Mouse (Mus musculus) v-Abl transformed pro-B cells (cell line): Measurements from ENCODE around the gene Nme4.

ENCODE experiments used
- in situ Hi-C, 2 experiments: fragments of 400-800 bp; cut with MboI; formaldehyde crosslinking; loops; one replicate each; pipeline ENCODE4 v1.15.1; 2025; ENCODE audit not compliant: unreplicated experiment in 2 of 2

The Nme4 gene

GRCm38 (mm10) chr17:26115205-26115898 is 19.9 kb upstream of the Nme4 start:
- in situ Hi-C loops = loop anchor here in 1 of 2 experiments (25.0 kb wide), 1 partner anchor 297 kb away; the partner anchor contains the start of gene Neurl1b

- in situ Hi-C loops = loop anchor here in 1 of 2 experiments (25.0 kb wide), 1 partner anchor 298 kb away; the partner anchor contains the start of gene Neurl1b
Measured at GRCm38 (mm10) chr17:26114461-26114860, 19.1 kb upstream of the Nme4 start.

GRCm38 (mm10) chr17:26114061-26114460 is 18.7 kb upstream of the Nme4 start:
- in situ Hi-C loops = loop anchor here in 1 of 2 experiments (25.0 kb wide), 1 partner anchor 298 kb away; the partner anchor contains the start of gene Neurl1b

- in situ Hi-C loops = loop anchor here in 1 of 2 experiments (25.0 kb wide), 1 partner anchor 299 kb away; the partner anchor contains the start of gene Neurl1b
Measured at GRCm38 (mm10) chr17:26113181-26113948, 18.0 kb upstream of the Nme4 start, which contains the start of gene Tmem8. TSS of gene Tmem8 (plus strand) at chr17:26113299.

GRCm38 (mm10) chr17:26112751-26113150 is 17.3 kb upstream of the Nme4 start:
- in situ Hi-C loops = loop anchor here in 1 of 2 experiments (25.0 kb wide), 1 partner anchor 300 kb away; the partner anchor contains the start of gene Neurl1b

GRCm38 (mm10) chr17:26111722-26112121 is 16.3 kb upstream of the Nme4 start:
- in situ Hi-C loops = loop anchor here in 1 of 2 experiments (25.0 kb wide), 1 partner anchor 301 kb away; the partner anchor contains the start of gene Neurl1b

- in situ Hi-C loops = loop anchor here in 1 of 2 experiments (25.0 kb wide), 1 partner anchor 301 kb away; the partner anchor contains the start of gene Neurl1b
Measured at GRCm38 (mm10) chr17:26111024-26111423, 15.6 kb upstream of the Nme4 start.

- in situ Hi-C loops = loop anchor here in 1 of 2 experiments (25.0 kb wide), 1 partner anchor 302 kb away; the partner anchor contains the start of gene Neurl1b
Measured at GRCm38 (mm10) chr17:26110156-26110555, 14.8 kb upstream of the Nme4 start.

GRCm38 (mm10) chr17:26105619-26106018 is 10.2 kb upstream of the Nme4 start:
- in situ Hi-C loops = loop anchor here in 1 of 2 experiments (25.0 kb wide), 1 partner anchor 307 kb away; the partner anchor contains the start of gene Neurl1b

- in situ Hi-C loops = loop anchor here in 1 of 2 experiments (25.0 kb wide), 1 partner anchor 311 kb away; the partner anchor contains the start of gene Neurl1b
Measured at GRCm38 (mm10) chr17:26101478-26101877, 6.1 kb upstream of the Nme4 start.

- in situ Hi-C loops = loop anchor here in 1 of 2 experiments (25.0 kb wide), 1 partner anchor 312 kb away; the partner anchor contains the start of gene Neurl1b
Measured at GRCm38 (mm10) chr17:26100166-26100565, 4.8 kb upstream of the Nme4 start.

- in situ Hi-C loops = loop anchor here (10.0 kb wide), 2 partner anchors 65 to 215 kb away; partner anchors contain the start of gene Wfikkn1 (in 1 of the 2)
Measured at GRCm38 (mm10) chr17:26099316-26099715, 3.9 kb upstream of the Nme4 start.

- in situ Hi-C loops = loop anchor here (10.0 kb wide), 2 partner anchors 64 to 214 kb away; partner anchors contain the start of gene Wfikkn1 (in 1 of the 2)
Measured at GRCm38 (mm10) chr17:26098461-26098860, 3.1 kb upstream of the Nme4 start.

GRCm38 (mm10) chr17:26094531-26095110 is 781 bp downstream of the Nme4 start:
- in situ Hi-C loops = loop anchor here (5.0 to 10.0 kb wide), 3 partner anchors 60 to 210 kb away; partner anchors contain the start of gene Wfikkn1 (in 1 of the 2)

- in situ Hi-C loops = loop anchor here (5.0 to 10.0 kb wide), 3 partner anchors 55 to 205 kb away; partner anchors contain the start of gene Wfikkn1 (in 1 of the 2)
Measured at GRCm38 (mm10) chr17:26089905-26090632, 5.3 kb downstream of the Nme4 start, which contains the start of gene Decr2. TSS of gene Decr2 (minus strand) at chr17:26090337.

- in situ Hi-C loops = no loop called here
Measured at GRCm38 (mm10) chr17:26087059-26087564, 8.3 kb downstream of the Nme4 start.

- in situ Hi-C loops = loop anchor here in 1 of 2 experiments (5.0 kb wide), 1 partner anchor 49 kb away; no protein-coding TSS in a partner anchor
Measured at GRCm38 (mm10) chr17:26080867-26081266, 14.5 kb downstream of the Nme4 start.

GRCm38 (mm10) chr17:26078851-26079250 is 16.6 kb downstream of the Nme4 start:
- in situ Hi-C loops = no loop called here

GRCm38 (mm10) chr17:26075246-26075645 is 20.2 kb downstream of the Nme4 start:
- in situ Hi-C loops = no loop called here
